Mouse (Mus musculus): ENCODE data around the gene Uts2r. TPM values are rescaled to one million over a fixed set of nuclear protein-coding genes. Genes with fewer than 3 reads are reported as not detected.

Gene Uts2r
- total and polyA plus RNA-seq, 2 experiments from 2014 or later, result 0.16 to 0.84 TPM

- Histone ChIP-seq H3K27me3 (ENCODE audit: insufficient read depth, low read length) (no peaks in the 10 kb centered on the region), H3K4me2 (ENCODE audit: low read depth, low read length) (no peak overlapping the region), H3K9ac (replicated peaks; ENCODE audit: low read length) (no peak overlapping the region), H3K36me3 (ENCODE audit: insufficient read depth, low read length) (no peaks in the 10 kb centered on the region), H3K4me3 (ENCODE audit: low read length) (no peak overlapping the region), H3K27ac (no peak overlapping the region), H3K4me1 (ENCODE audit: insufficient read depth, low read length) (no peaks in the 10 kb centered on the region), H3K9me3 (ENCODE audit: low read length) (no peaks in the 10 kb centered on the region)
- TF ChIP-seq CTCF (IDR thresholded peaks at IDR 0.05; ENCODE audit: low read depth), result no peak
- no peak for DNase-seq (ENCODE audit: low spot score)
- ATAC-seq, result no peak
- 85% methylated on average over 2 of the region's 2 CpGs for WGBS
Measured at GRCm38 (mm10) chr11:121122024-121122670, 37.9 kb upstream of the Uts2r start.

GRCm38 (mm10) chr11:121123438-121123837 is 36.6 kb upstream of the Uts2r start:
- no peaks in the 10 kb centered on the region for H3K36me3 ChIP-seq (ENCODE audit: insufficient read depth, low read length)
- no peak for ATAC-seq
- DNase-seq (ENCODE audit: low spot score), result no peak
- no peaks in the 10 kb centered on the region for H3K4me1 ChIP-seq (ENCODE audit: insufficient read depth, low read length)
- WGBS, result 83% methylated on average over 4 of the region's 4 CpGs
- no peak overlapping the region for H3K4me3 ChIP-seq (ENCODE audit: low read length)
- TF ChIP-seq CTCF (IDR thresholded peaks at IDR 0.05; ENCODE audit: low read depth), result no peak
- H3K27ac ChIP-seq, result no peak overlapping the region
- no peak overlapping the region for H3K9ac ChIP-seq (replicated peaks; ENCODE audit: low read length)
- H3K4me2 ChIP-seq (ENCODE audit: low read depth, low read length), result no peak overlapping the region
- no peaks in the 10 kb centered on the region for H3K27me3 ChIP-seq (ENCODE audit: insufficient read depth, low read length)
- no peaks in the 10 kb centered on the region for H3K9me3 ChIP-seq (ENCODE audit: low read length)

- no peak overlapping the region for H3K4me3 ChIP-seq (ENCODE audit: low read length)
- 88% methylated on average over 3 of the region's 3 CpGs for WGBS
- TF ChIP-seq CTCF (IDR thresholded peaks at IDR 0.05; ENCODE audit: low read depth), result no peak
- H3K9me3 ChIP-seq (ENCODE audit: low read length), result no peaks in the 10 kb centered on the region
- H3K27me3 ChIP-seq (ENCODE audit: insufficient read depth, low read length), result no peaks in the 10 kb centered on the region
- H3K9ac ChIP-seq (replicated peaks; ENCODE audit: low read length), result no peak overlapping the region
- ATAC-seq, result no peak
- no peak for DNase-seq (ENCODE audit: low spot score)
- no peak overlapping the region for H3K4me2 ChIP-seq (ENCODE audit: low read depth, low read length)
- no peaks in the 10 kb centered on the region for H3K36me3 ChIP-seq (ENCODE audit: insufficient read depth, low read length)
- no peaks in the 10 kb centered on the region for H3K4me1 ChIP-seq (ENCODE audit: insufficient read depth, low read length)
- no peak overlapping the region for H3K27ac ChIP-seq
Measured at GRCm38 (mm10) chr11:121125522-121126172, 34.4 kb upstream of the Uts2r start.

DNA sequence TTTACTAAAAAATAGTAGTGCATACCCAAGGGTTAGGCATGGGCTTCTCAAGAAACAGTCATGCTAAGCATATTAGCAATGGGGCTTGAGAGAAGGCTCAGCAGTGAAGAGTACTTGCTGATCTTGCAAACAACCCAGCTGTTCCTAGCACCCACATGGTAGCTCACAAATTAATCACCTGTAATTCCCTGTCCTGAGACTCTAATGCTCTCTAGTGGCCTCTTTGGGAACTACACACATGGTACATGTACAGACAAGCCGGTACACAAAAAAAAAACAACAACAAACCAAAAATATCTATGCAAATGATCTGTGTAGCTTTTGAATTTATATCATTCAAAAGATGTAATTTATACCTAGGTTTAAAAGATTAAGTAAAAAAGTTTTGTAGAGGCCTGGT is 33.7 kb upstream of the Uts2r start:
- peak; percentile 40; the same call in 1 of the 2 replicates for TF ChIP-seq CTCF (IDR thresholded peaks at IDR 0.05; ENCODE audit: low read depth)
- H3K9ac ChIP-seq (replicated peaks; ENCODE audit: low read length), result no peak overlapping the region
- no peaks in the 10 kb centered on the region for H3K4me1 ChIP-seq (ENCODE audit: insufficient read depth, low read length)
- no peaks in the 10 kb centered on the region for H3K9me3 ChIP-seq (ENCODE audit: low read length)
- no peak overlapping the region for H3K27ac ChIP-seq
- 82% methylated on average over 1 of the region's 1 CpGs for WGBS
- DNase-seq (ENCODE audit: low spot score) (peak; percentile 16), ATAC-seq (no peak)
- H3K27me3 ChIP-seq (ENCODE audit: insufficient read depth, low read length), result no peaks in the 10 kb centered on the region
- no peaks in the 10 kb centered on the region for H3K36me3 ChIP-seq (ENCODE audit: insufficient read depth, low read length)
- no peak overlapping the region for H3K4me2 ChIP-seq (ENCODE audit: low read depth, low read length)
- no peak overlapping the region for H3K4me3 ChIP-seq (ENCODE audit: low read length)

GRCm38 (mm10) chr11:121127441-121127840 is 32.6 kb upstream of the Uts2r start:
- WGBS, result 92% methylated on average over 3 of the region's 3 CpGs
- TF ChIP-seq CTCF (IDR thresholded peaks at IDR 0.05; ENCODE audit: low read depth), result no peak
- no peak overlapping the region for H3K4me2 ChIP-seq (ENCODE audit: low read depth, low read length)
- ATAC-seq (no peak), DNase-seq (ENCODE audit: low spot score) (no peak)
- no peak overlapping the region for H3K27ac ChIP-seq
- H3K9me3 ChIP-seq (ENCODE audit: low read length), result no peaks in the 10 kb centered on the region
- no peak overlapping the region for H3K4me3 ChIP-seq (ENCODE audit: low read length)
- H3K4me1 ChIP-seq (ENCODE audit: insufficient read depth, low read length), result no peaks in the 10 kb centered on the region
- no peak overlapping the region for H3K9ac ChIP-seq (replicated peaks; ENCODE audit: low read length)
- H3K36me3 ChIP-seq (ENCODE audit: insufficient read depth, low read length), result no peaks in the 10 kb centered on the region
- H3K27me3 ChIP-seq (ENCODE audit: insufficient read depth, low read length), result no peaks in the 10 kb centered on the region

DNA sequence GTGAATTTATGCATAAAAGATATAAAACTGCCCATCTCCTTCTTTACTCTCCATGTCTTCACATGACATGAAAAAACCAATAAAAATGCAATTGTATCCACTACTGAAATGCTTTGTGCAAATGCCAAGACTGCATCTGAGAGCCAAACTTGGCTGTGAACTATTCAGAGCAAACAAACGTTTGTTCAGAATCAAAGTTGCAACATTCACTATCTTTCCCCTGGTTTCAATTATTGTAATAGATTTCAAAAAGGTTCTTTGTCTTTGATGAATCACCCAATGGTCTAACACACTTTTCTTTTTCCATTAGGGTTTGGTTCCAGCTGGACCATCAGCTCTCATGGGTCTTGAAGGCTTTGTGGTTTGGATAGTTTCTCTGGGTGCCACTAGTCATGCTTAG is 30.5 kb upstream of the Uts2r start:
- DNase-seq (ENCODE audit: low spot score), result no peak
- Histone ChIP-seq H3K36me3 (ENCODE audit: insufficient read depth, low read length) (no peaks in the 10 kb centered on the region), H3K4me1 (ENCODE audit: insufficient read depth, low read length) (no peaks in the 10 kb centered on the region), H3K4me2 (ENCODE audit: low read depth, low read length) (no peak overlapping the region), H3K27ac (no peak overlapping the region), H3K4me3 (ENCODE audit: low read length) (no peak overlapping the region), H3K9ac (replicated peaks; ENCODE audit: low read length) (no peak overlapping the region), H3K9me3 (ENCODE audit: low read length) (no peaks in the 10 kb centered on the region), H3K27me3 (ENCODE audit: insufficient read depth, low read length) (no peaks in the 10 kb centered on the region)
- WGBS, result 48% methylated on average over 1 of the region's 1 CpGs
- TF ChIP-seq CTCF (IDR thresholded peaks at IDR 0.05; ENCODE audit: low read depth), result no peak
- no peak for ATAC-seq

GRCm38 (mm10) chr11:121134600-121134999 is 25.5 kb upstream of the Uts2r start:
- DNase-seq (ENCODE audit: low spot score) (no peak), ATAC-seq (no peak)
- no peaks in the 10 kb centered on the region for H3K36me3 ChIP-seq (ENCODE audit: insufficient read depth, low read length)
- H3K27ac ChIP-seq, result no peak overlapping the region
- H3K4me2 ChIP-seq (ENCODE audit: low read depth, low read length), result no peak overlapping the region
- H3K4me1 ChIP-seq (ENCODE audit: insufficient read depth, low read length), result no peaks in the 10 kb centered on the region
- 54% methylated on average over 1 of the region's 1 CpGs for WGBS
- no peak overlapping the region for H3K4me3 ChIP-seq (ENCODE audit: low read length)
- no peak overlapping the region for H3K9ac ChIP-seq (replicated peaks; ENCODE audit: low read length)
- H3K9me3 ChIP-seq (ENCODE audit: low read length), result no peaks in the 10 kb centered on the region
- TF ChIP-seq CTCF (IDR thresholded peaks at IDR 0.05; ENCODE audit: low read depth), result no peak
- H3K27me3 ChIP-seq (ENCODE audit: insufficient read depth, low read length), result no peaks in the 10 kb centered on the region
